Mouse (Mus musculus) adrenal gland, postnatal 4 days (tissue): ENCODE results near the gene Nphp1. TPM values are rescaled to one million over a fixed set of nuclear protein-coding genes. Genes with fewer than 3 reads are reported as not detected.

ENCODE experiments used
- DNase-seq, 2 experiments: peaks; one replicate each; pipeline ENCODE4 v3.0.0; 2021 to 2022; ENCODE audit warnings: low spot score in 2 of 2, mixed read lengths in 2 of 2
- long read RNA-seq, 2 experiments: library from polyadenylated mRNA; stranded (forward); transcript quantifications; one replicate each; pipeline ENCODE4 v2.0.0; 2021
- total RNA-seq, 2 experiments: library from RNA; stranded (reverse); gene quantifications; 2 replicates each; pipeline ENCODE4 v1.2.3; 2021

Gene Nphp1
- total RNA-seq, result 10 to 100 TPM; 37.6 to 42.6 TPM
- long read RNA-seq, experiment 1, transcript Nphp1-202 (20 exons, 2,296 nt), result major isoform, 26 of 63 reads
- long read RNA-seq, experiment 1, transcript Nphp1-201 (20 exons, 2,260 nt), result minor isoform, 14 of 63 reads
- long read RNA-seq, experiment 1, partial matches to known transcripts, result 6 of 63 reads
- long read RNA-seq, experiment 1, other reads (novel, unspliced or antisense), result 17 of 63 reads
- long read RNA-seq, experiment 2, transcript Nphp1-202 (20 exons, 2,296 nt), result major isoform, 47 of 127 reads
- long read RNA-seq, experiment 2, transcript Nphp1-201 (20 exons, 2,260 nt), result minor isoform, 24 of 127 reads
- long read RNA-seq, experiment 2, partial matches to known transcripts, result 10 of 127 reads
- long read RNA-seq, experiment 2, other reads (novel, unspliced or antisense), result 46 of 127 reads

- DNase-seq, result peak; percentile 61 to 71
Measured at GRCm38 (mm10) chr2:127788440-127789116, at the start of gene Nphp1. Gene Nphp1 (minus strand): TSS chr2:127788897.

- no peak for DNase-seq
Measured at GRCm38 (mm10) chr2:127832833-127833190, 44.1 kb upstream of the Nphp1 start.

- DNase-seq, result no peak
Measured at GRCm38 (mm10) chr2:127832103-127832832, 43.6 kb upstream of the Nphp1 start.

GRCm38 (mm10) chr2:127831401-127832102 is 42.9 kb upstream of the Nphp1 start, which contains the start of gene Bub1:
Gene Bub1 (minus strand): TSS chr2:127831865.
- peak; percentile 77 to 83 for DNase-seq

GRCm38 (mm10) chr2:127791919-127792603 is 3.4 kb upstream of the Nphp1 start, which contains the start of gene Mtln:
Gene Mtln (minus strand): TSS chr2:127792488.
- peak; percentile 66 to 75 for DNase-seq

GRCm38 (mm10) chr2:127789651-127790270 is 1.1 kb upstream of the Nphp1 start:
- DNase-seq, result no peak

- DNase-seq, result no peak
Measured at GRCm38 (mm10) chr2:127789138-127789537, 441 bp upstream of the Nphp1 start.

- no peak for DNase-seq
Measured at GRCm38 (mm10) chr2:127787226-127787625, 1.5 kb downstream of the Nphp1 start.

- no peak for DNase-seq
Measured at GRCm38 (mm10) chr2:127778451-127778850, 10.2 kb downstream of the Nphp1 start.

- DNase-seq, result no peak
Measured at GRCm38 (mm10) chr2:127775013-127775412, 13.7 kb downstream of the Nphp1 start.

GRCm38 (mm10) chr2:127774578-127774941 is 14.1 kb downstream of the Nphp1 start:
- no peak for DNase-seq

GRCm38 (mm10) chr2:127773938-127774577 is 14.6 kb downstream of the Nphp1 start:
- no peak for DNase-seq

GRCm38 (mm10) chr2:127761587-127761986 is 27.1 kb downstream of the Nphp1 start:
- DNase-seq, result no peak

GRCm38 (mm10) chr2:127760429-127761000 is 28.2 kb downstream of the Nphp1 start:
- DNase-seq, result no peak

GRCm38 (mm10) chr2:127760014-127760413 is 28.7 kb downstream of the Nphp1 start:
- DNase-seq, result no peak

- DNase-seq, result peak in 1 of 2 experiments; percentile 52
Measured at GRCm38 (mm10) chr2:127759157-127759880, 29.4 kb downstream of the Nphp1 start.

- no peak for DNase-seq
Measured at GRCm38 (mm10) chr2:127757171-127757570, 31.5 kb downstream of the Nphp1 start.

GRCm38 (mm10) chr2:127754113-127754512 is 34.6 kb downstream of the Nphp1 start:
- no peak for DNase-seq
